Mouse (Mus musculus): Measurements from ENCODE around the gene Rhov.

Gene Rhov

DNA sequence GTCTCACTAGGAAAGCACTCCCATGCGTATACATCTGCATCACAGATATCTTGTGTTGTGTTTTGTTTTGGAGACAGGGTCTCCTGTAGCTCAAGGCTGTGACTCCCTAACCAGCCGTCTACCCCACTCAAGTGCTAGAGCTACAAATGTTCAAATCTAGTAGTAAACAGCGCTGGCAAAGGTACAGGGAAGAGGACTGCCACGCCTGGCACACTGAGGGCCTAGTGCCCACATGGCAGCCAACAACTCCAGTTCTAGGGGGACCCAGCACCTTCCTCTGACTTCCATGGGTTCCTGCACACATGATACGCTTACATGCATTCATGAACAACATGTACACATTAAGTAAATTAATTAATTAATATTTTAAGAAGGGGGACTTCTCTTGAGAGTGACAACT is 21.2 kb upstream of the Rhov start:
- no peak for DNase-seq (ENCODE audit: low read depth in 1 of 2, low spot score in 2 of 2)

GRCm38 (mm10) chr2:119289014-119289416 is 17.9 kb upstream of the Rhov start:
- DNase-seq (ENCODE audit: low read depth in 1 of 2, low spot score in 2 of 2): peak; percentile 48 to 62

- DNase-seq (ENCODE audit: low read depth in 1 of 2, low spot score in 2 of 2): peak; percentile 97 to 99
These were observed 17.3 kb upstream of the Rhov start, which contains the start of gene Vps18 for GRCm38 (mm10) chr2:119288270-119288882. Gene Vps18 (plus strand): TSS chr2:119288740.

DNA sequence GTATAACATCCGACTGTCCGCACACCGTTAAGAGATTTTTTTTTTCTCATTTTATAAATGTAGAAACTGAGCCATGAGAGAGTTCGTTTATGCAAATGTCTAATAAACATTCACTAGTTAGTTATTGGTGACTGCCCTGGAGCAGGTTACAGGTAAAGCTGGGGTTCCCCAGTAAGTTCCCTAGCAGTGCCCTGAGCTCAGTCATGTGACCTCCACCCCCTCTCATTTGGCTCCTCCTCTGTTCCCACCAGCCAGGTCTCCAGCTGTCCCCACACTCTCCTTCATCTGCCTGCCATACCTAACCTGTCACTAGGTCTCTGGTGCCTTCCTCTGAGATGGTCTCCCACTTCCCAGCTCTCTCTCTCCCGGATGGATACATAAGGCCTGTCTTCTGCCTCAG is 16.3 kb upstream of the Rhov start:
- no peak for DNase-seq (ENCODE audit: low read depth in 1 of 2, low spot score in 2 of 2)

- no peak for DNase-seq (ENCODE audit: low read depth in 1 of 2, low spot score in 2 of 2)
These were observed 11.0 kb upstream of the Rhov start for GRCm38 (mm10) chr2:119281899-119282565.

DNA sequence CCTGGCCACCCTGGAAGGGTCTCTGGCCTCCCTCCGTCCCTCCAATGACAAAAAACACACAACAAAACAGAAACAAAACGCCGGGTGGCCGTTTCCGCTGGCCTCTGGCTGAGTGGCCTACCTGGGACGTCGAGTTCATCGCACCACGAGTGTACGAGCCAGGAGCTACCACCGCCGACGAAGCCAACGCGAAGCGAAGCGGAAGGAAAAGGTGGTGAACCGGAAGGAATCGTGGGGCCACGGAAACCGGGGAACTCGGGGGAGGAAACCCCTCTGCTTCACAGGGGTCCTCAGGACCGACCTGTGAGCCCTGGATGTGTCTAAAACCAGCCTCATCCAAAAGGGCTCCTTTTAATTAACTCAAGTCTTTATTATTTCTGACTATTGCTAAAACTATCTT is 6.7 kb upstream of the Rhov start:
- no peak for DNase-seq (ENCODE audit: low read depth in 1 of 2, low spot score in 2 of 2)

DNA sequence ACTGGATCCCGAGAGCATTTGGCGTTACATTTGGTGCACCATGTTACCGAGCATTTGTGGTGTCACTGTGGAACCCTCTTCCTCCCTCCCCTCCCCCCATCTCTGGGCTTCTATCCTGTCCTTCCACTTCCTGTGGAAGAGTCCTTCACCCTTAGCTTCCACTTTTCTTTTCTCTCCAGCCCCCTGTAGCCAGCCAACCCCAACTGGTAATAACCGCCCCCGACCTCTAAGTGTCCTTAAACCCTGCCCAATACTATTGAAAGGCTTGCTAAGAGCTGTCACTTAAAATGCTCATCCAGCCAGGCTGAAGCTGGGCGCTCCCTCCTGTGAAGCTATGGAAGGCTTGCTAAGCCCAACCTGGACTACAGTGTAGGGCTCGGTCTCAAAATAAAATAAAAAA is 5.9 kb upstream of the Rhov start:
- no peak for DNase-seq (ENCODE audit: low read depth in 1 of 2, low spot score in 2 of 2)

- DNase-seq (ENCODE audit: low read depth in 1 of 2, low spot score in 2 of 2): no peak
These were observed 3.1 kb upstream of the Rhov start for GRCm38 (mm10) chr2:119274126-119274525.

GRCm38 (mm10) chr2:119270286-119270642 is 808 bp downstream of the Rhov start:
- no peak for DNase-seq (ENCODE audit: low read depth in 1 of 2, low spot score in 2 of 2)

DNA sequence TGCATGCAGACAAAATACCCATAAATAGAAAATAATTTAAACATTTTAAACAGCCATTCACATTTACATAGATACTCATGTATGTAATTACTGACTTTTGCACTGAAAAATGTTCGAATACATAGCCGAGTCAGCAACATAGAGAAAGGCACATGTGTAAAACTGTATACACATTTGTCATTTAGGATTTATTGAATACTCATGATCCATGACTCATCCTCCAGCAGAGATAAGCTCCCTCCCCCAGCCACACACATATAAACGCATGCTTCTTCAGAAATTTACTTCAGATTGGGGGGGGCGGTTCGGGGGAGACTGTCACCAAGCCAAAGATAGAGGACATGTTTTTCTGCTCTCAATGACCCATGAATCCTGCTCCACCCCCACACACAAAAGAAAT is 7.3 kb downstream of the Rhov start:
- DNase-seq (ENCODE audit: low read depth in 1 of 2, low spot score in 2 of 2): no peak

- DNase-seq (ENCODE audit: low read depth in 1 of 2, low spot score in 2 of 2): peak; percentile 37 to 81
These were observed 8.1 kb downstream of the Rhov start for GRCm38 (mm10) chr2:119262978-119263377.

DNA sequence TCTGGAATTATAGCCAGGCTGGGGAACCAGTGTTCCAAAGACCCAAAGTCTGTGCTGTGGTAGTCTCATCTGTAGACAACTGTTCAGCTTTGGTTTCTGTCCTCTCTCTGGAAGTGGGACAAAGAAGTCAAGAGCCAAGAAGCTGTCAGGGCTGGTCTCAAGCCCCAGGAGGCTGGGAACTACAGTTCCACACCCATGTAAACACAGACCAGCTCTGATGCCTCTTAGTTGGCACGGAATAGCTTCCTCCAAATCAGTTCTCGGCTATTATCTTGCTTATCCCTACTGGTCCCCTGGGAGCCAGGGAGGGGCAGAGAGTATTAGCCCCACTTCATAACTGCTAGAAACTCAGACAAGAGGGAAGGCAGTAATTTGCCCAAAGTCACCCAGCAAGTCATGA is 9.7 kb downstream of the Rhov start:
- DNase-seq (ENCODE audit: low read depth in 1 of 2, low spot score in 2 of 2): no peak

GRCm38 (mm10) chr2:119260518-119260917 is 10.6 kb downstream of the Rhov start:
- DNase-seq (ENCODE audit: low read depth in 1 of 2, low spot score in 2 of 2): no peak

- no peak for DNase-seq (ENCODE audit: low read depth in 1 of 2, low spot score in 2 of 2)
These were observed 16.1 kb downstream of the Rhov start for GRCm38 (mm10) chr2:119254976-119255375.

GRCm38 (mm10) chr2:119250826-119251478 is 20.1 kb downstream of the Rhov start:
- peak; percentile 46 to 71 for DNase-seq (ENCODE audit: low read depth in 1 of 2, low spot score in 2 of 2)

GRCm38 (mm10) chr2:119250377-119250776 is 20.7 kb downstream of the Rhov start:
- no peak for DNase-seq (ENCODE audit: low read depth in 1 of 2, low spot score in 2 of 2)

GRCm38 (mm10) chr2:119249592-119250061 is 21.4 kb downstream of the Rhov start:
- no peak for DNase-seq (ENCODE audit: low read depth in 1 of 2, low spot score in 2 of 2)

DNA sequence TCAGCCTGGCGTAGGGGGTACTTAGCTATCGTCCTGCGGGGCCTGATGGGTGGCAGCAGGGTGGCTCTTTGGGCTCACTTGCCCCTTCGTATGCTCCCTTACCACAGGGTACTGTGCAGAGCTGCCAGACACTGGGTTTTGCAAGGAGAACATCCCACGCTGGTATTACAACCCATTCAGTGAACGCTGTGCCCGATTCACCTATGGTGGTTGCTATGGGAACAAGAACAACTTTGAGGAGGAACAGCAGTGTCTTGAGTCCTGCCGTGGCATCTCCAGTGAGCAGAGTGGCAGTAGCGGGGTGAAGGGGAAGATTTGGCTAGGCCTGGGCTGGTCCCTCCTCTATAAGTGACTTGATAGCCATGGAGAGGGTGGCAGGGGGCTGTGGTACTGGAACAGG is 23.2 kb downstream of the Rhov start:
- no peak for DNase-seq (ENCODE audit: low read depth in 1 of 2, low spot score in 2 of 2)

GRCm38 (mm10) chr2:119245246-119245645 is 25.8 kb downstream of the Rhov start:
- no peak for DNase-seq (ENCODE audit: low read depth in 1 of 2, low spot score in 2 of 2)

DNA sequence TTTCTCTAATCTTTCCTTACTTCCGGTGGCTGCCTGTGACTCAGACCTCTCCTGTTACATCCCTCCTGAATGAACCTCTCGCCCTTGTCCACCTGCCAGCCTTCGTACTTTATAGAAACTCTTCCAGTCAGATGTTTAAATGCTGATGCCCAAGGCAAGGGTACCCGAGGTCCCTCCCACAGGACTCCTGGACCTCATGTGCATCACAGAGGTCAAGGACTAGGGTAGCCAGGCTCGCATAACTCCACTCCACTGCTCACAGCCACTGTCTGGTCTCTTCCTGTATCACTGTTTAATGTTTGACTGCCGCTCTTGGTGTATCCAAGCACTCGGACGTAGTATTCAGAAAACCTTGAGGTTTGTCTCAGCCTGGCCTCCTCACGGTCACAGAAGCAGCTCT is 28.5 kb downstream of the Rhov start:
- no peak for DNase-seq (ENCODE audit: low read depth in 1 of 2, low spot score in 2 of 2)

DNA sequence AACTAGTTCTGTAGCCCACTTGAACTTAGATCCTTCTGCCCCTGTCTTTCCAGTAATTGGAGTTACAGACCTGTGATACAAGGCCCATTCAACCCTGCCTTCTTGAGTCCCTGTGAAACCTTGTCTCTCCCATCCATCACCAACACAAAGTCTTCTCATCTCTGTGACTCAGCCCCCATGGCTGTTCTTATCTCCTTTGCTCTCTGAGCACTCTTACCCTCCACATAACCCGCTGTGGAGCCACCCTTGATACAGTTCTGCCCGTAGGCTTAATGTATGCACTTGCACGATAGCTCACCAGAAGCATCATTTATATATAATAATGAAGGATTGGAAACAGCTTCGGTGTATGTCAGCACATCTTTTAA is 30.3 kb downstream of the Rhov start:
- no peak for DNase-seq (ENCODE audit: low read depth in 1 of 2, low spot score in 2 of 2)

GRCm38 (mm10) chr2:119240075-119240818 is 30.8 kb downstream of the Rhov start:
- DNase-seq (ENCODE audit: low read depth in 1 of 2, low spot score in 2 of 2): no peak

All from monocyte, adult 2 months (primary cell).